Mouse (Mus musculus): ENCODE data around the gene Fmnl2.

GRCm38 (mm10) chr2:52948406-52948805 is 90.7 kb downstream of the Fmnl2 start:
- TF ChIP-seq CTCF (IDR thresholded peaks at IDR 0.05; ENCODE audit: low read depth, low read length), result no peak
- TF ChIP-seq POLR2A (IDR thresholded peaks at IDR 0.05; ENCODE audit: borderline replicate concordance, low read depth, low read length), result no peak

Measured in bone marrow macrophage, adult 2 months (primary cell).